Mouse (Mus musculus) CD4-positive helper T cell, adult 2 months (primary cell): ENCODE results near the gene Smr3a.

Experiments
- DNase-seq: peaks from one replicate; pipeline ENCODE4 v3.0.0-alpha.2; 2012; ENCODE audit warnings: low read depth, missing footprints, low spot score

Gene Smr3a

GRCm38 (mm10) chr5:88002249-88002648, at the start of gene Smr3a:
TSS of gene Smr3a (plus strand) at chr5:88002549.
- DNase-seq: no peak

GRCm38 (mm10) chr5:87969201-87969600, 33.1 kb upstream of the Smr3a start, which contains the start of the genes 2310003L06Rik and Gm28434:
TSS of gene 2310003L06Rik (plus strand) at chr5:87969459.
TSS of gene Gm28434 (plus strand) at chr5:87969517.
- no peak for DNase-seq

GRCm38 (mm10) chr5:87979139-87979538, 23.2 kb upstream of the Smr3a start, which contains the start of gene Cabs1:
TSS of gene Cabs1 (plus strand) at chr5:87979439.
- DNase-seq: no peak

GRCm38 (mm10) chr5:87982468-87983214, 19.7 kb upstream of the Smr3a start:
- DNase-seq: no peak

- no peak for DNase-seq
Measured at GRCm38 (mm10) chr5:88005241-88005640, 2.9 kb downstream of the Smr3a start.
